Mouse (Mus musculus): ENCODE measurements at regions not wholly inside any gene's neighbourhood (a gene's known extent, or its start where the extent isn't known, plus 50 kb on each side); places are given as distances from the start of the nearest gene placed in this dataset.
A peak's percentile ranks its signal among the peaks of the same experiment; 100 is the strongest.

- 76% methylated on average over 14 of the region's 14 CpGs for WGBS
- Histone ChIP-seq H3K36me3 (ENCODE audit: control insufficient read depth, insufficient read depth, low read length) (no peaks in the 10 kb centered on the region), H3K27me3 (replicated peaks; ENCODE audit: control insufficient read depth, insufficient read depth, low read length) (no peaks in the 10 kb centered on the region), H3K4me1 (ENCODE audit: control insufficient read depth, insufficient read depth, low read length) (no peaks in the 10 kb centered on the region), H3K27ac (ENCODE audit: insufficient read depth, low read depth, low read length) (no peak overlapping the region), H3K4me3 (ENCODE audit: insufficient read depth, low read depth, low read length) (no peak overlapping the region)
- TF ChIP-seq CTCF (conservative IDR thresholded peaks at IDR 0.05; ENCODE audit: insufficient read depth, insufficient read length, low read depth, low read length) (no peak), POLR2A (IDR thresholded peaks at IDR 0.05; ENCODE audit: low read depth, low read length) (no peak)
- no peak for DNase-seq
Measured at GRCm38 (mm10) chr2:117996130-117997083, 115.3 kb upstream of the Thbs1 start.

- H3K27me3 ChIP-seq (replicated peaks; ENCODE audit: control insufficient read depth, insufficient read depth, low read length), result no peaks in the 10 kb centered on the region
- no peak for TF ChIP-seq POLR2A (IDR thresholded peaks at IDR 0.05; ENCODE audit: low read depth, low read length)
- TF ChIP-seq CTCF (conservative IDR thresholded peaks at IDR 0.05; ENCODE audit: insufficient read depth, insufficient read length, low read depth, low read length), result no peak
Measured at GRCm38 (mm10) chr2:117999641-118000040, 112.0 kb upstream of the Thbs1 start.

GRCm38 (mm10) chr2:118004191-118004590 lies 107.5 kb upstream of the Thbs1 start:
- no peak overlapping the region for H3K27ac ChIP-seq (ENCODE audit: insufficient read depth, low read depth, low read length)
- 96% methylated on average over 5 of the region's 5 CpGs for WGBS
- H3K36me3 ChIP-seq (ENCODE audit: control insufficient read depth, insufficient read depth, low read length), result no peaks in the 10 kb centered on the region
- no peaks in the 10 kb centered on the region for H3K27me3 ChIP-seq (replicated peaks; ENCODE audit: control insufficient read depth, insufficient read depth, low read length)
- DNase-seq, result no peak
- TF ChIP-seq CTCF (conservative IDR thresholded peaks at IDR 0.05; ENCODE audit: insufficient read depth, insufficient read length, low read depth, low read length), result no peak
- no peak overlapping the region for H3K4me3 ChIP-seq (ENCODE audit: insufficient read depth, low read depth, low read length)
- H3K4me1 ChIP-seq (ENCODE audit: control insufficient read depth, insufficient read depth, low read length), result peaks cover 4% of the 10 kb centered on the region; the same call in 1 of the 2 replicates

More at GRCm38 (mm10) chr2:117999641-118000040, 112.0 kb upstream of the Thbs1 start:
- Histone ChIP-seq H3K27ac (ENCODE audit: insufficient read depth, low read depth, low read length) (no peak overlapping the region), H3K36me3 (ENCODE audit: control insufficient read depth, insufficient read depth, low read length) (no peaks in the 10 kb centered on the region), H3K4me1 (ENCODE audit: control insufficient read depth, insufficient read depth, low read length) (no peaks in the 10 kb centered on the region), H3K4me3 (ENCODE audit: insufficient read depth, low read depth, low read length) (no peak overlapping the region)
- DNase-seq, result no peak
- WGBS, result 15% methylated on average over 6 of the region's 6 CpGs

- peaks cover 4% of the 10 kb centered on the region; the same call in 1 of the 2 replicates for H3K4me1 ChIP-seq (ENCODE audit: control insufficient read depth, insufficient read depth, low read length)
- no peak overlapping the region for H3K4me3 ChIP-seq (ENCODE audit: insufficient read depth, low read depth, low read length)
- H3K36me3 ChIP-seq (ENCODE audit: control insufficient read depth, insufficient read depth, low read length), result no peaks in the 10 kb centered on the region
- WGBS, result 34% methylated on average over 10 of the region's 10 CpGs
- no peaks in the 10 kb centered on the region for H3K27me3 ChIP-seq (replicated peaks; ENCODE audit: control insufficient read depth, insufficient read depth, low read length)
- DNase-seq, result peak; percentile 43
- no peak for TF ChIP-seq POLR2A (IDR thresholded peaks at IDR 0.05; ENCODE audit: low read depth, low read length)
- no peak for TF ChIP-seq CTCF (conservative IDR thresholded peaks at IDR 0.05; ENCODE audit: insufficient read depth, insufficient read length, low read depth, low read length)
- 0 out of 2 replicates have a peak overlapping the region, but pooled peaks have one; percentile 7 for H3K27ac ChIP-seq (ENCODE audit: insufficient read depth, low read depth, low read length)
Measured at GRCm38 (mm10) chr2:118007539-118008427, 103.9 kb upstream of the Thbs1 start.

GRCm38 (mm10) chr2:118011679-118012078 lies 100.0 kb upstream of the Thbs1 start:
- WGBS, result 82% methylated on average over 7 of the region's 7 CpGs
- Histone ChIP-seq H3K27ac (ENCODE audit: insufficient read depth, low read depth, low read length) (no peak overlapping the region), H3K27me3 (replicated peaks; ENCODE audit: control insufficient read depth, insufficient read depth, low read length) (no peaks in the 10 kb centered on the region), H3K4me3 (ENCODE audit: insufficient read depth, low read depth, low read length) (no peak overlapping the region), H3K4me1 (ENCODE audit: control insufficient read depth, insufficient read depth, low read length) (peaks cover 4% of the 10 kb centered on the region; the same call in 1 of the 2 replicates), H3K36me3 (ENCODE audit: control insufficient read depth, insufficient read depth, low read length) (no peaks in the 10 kb centered on the region)
- TF ChIP-seq CTCF (conservative IDR thresholded peaks at IDR 0.05; ENCODE audit: insufficient read depth, insufficient read length, low read depth, low read length), result no peak
- no peak for TF ChIP-seq POLR2A (IDR thresholded peaks at IDR 0.05; ENCODE audit: low read depth, low read length)
- DNase-seq, result peak; percentile 19

- H3K36me3 ChIP-seq (ENCODE audit: control insufficient read depth, insufficient read depth, low read length), result no peaks in the 10 kb centered on the region
- WGBS, result 86% methylated on average over 3 of the region's 3 CpGs
- no peaks in the 10 kb centered on the region for H3K27me3 ChIP-seq (replicated peaks; ENCODE audit: control insufficient read depth, insufficient read depth, low read length)
- TF ChIP-seq CTCF (conservative IDR thresholded peaks at IDR 0.05; ENCODE audit: insufficient read depth, insufficient read length, low read depth, low read length), result no peak
- TF ChIP-seq POLR2A (IDR thresholded peaks at IDR 0.05; ENCODE audit: low read depth, low read length), result no peak
- peaks cover 4% of the 10 kb centered on the region; the same call in 1 of the 2 replicates for H3K4me1 ChIP-seq (ENCODE audit: control insufficient read depth, insufficient read depth, low read length)
- DNase-seq, result no peak
- no peak overlapping the region for H3K4me3 ChIP-seq (ENCODE audit: insufficient read depth, low read depth, low read length)
- no peak overlapping the region; the same call in 1 of the 2 replicates for H3K27ac ChIP-seq (ENCODE audit: insufficient read depth, low read depth, low read length)
Measured at GRCm38 (mm10) chr2:118012211-118012610, 99.5 kb upstream of the Thbs1 start.

Data from kidney, adult 2 months (tissue).